Mouse (Mus musculus) testis, adult 2 months (tissue): ENCODE data around the gene Atg4c. TPM values are rescaled to one million over a fixed set of nuclear protein-coding genes. Genes with fewer than 3 reads are reported as not detected.
A peak's percentile ranks its signal among the peaks of the same experiment; 100 is the strongest.

Experiments used
- H3K27ac ChIP-seq: fragments of 200-500 bp; 2 replicates; pipeline ENCODE4 v1.5.1; 2012; ENCODE audit warnings: low read depth, low read length; ENCODE audit not compliant: control insufficient read depth, insufficient read depth
- H3K27me3 ChIP-seq: fragments of 200-500 bp; 2 replicates; pipeline ENCODE4 v1.6.1; 2012; ENCODE audit warnings: mild to moderate bottlenecking, low read length, moderate library complexity; ENCODE audit not compliant: control insufficient read depth, insufficient read depth
- H3K36me3 ChIP-seq: fragments of 200-500 bp; 2 replicates; pipeline ENCODE4 v1.6.1; 2012; ENCODE audit warnings: mild to moderate bottlenecking, low read length; ENCODE audit not compliant: control insufficient read depth, insufficient read depth
- H3K4me1 ChIP-seq: fragments of 200-500 bp; 2 replicates; pipeline ENCODE4 v1.6.1; 2012; ENCODE audit warnings: low read length; ENCODE audit not compliant: control insufficient read depth, insufficient read depth
- H3K4me3 ChIP-seq: fragments of 200-500 bp; 2 replicates; pipeline ENCODE4 v1.5.1; 2012; ENCODE audit warnings: low read depth, mild to moderate bottlenecking, low read length, moderate library complexity, mixed read lengths; ENCODE audit not compliant: control insufficient read depth
- CTCF ChIP-seq: fragments of 200-500 bp; IDR thresholded peaks from 2 replicates; pipeline ENCODE4 v1.5.1; 2012; ENCODE audit warnings: low read depth, mild to moderate bottlenecking, inconsistent platforms, low read length, moderate library complexity; ENCODE audit not compliant: control insufficient read depth, insufficient read depth, insufficient replicate concordance
- POLR2A ChIP-seq: fragments of 200-500 bp; IDR thresholded peaks from 2 replicates; pipeline ENCODE4 v1.6.1; 2012; ENCODE audit warnings: low read depth, mild to moderate bottlenecking, inconsistent platforms, low read length, moderate library complexity; ENCODE audit not compliant: control insufficient read depth
- polyA plus RNA-seq: library from polyadenylated mRNA; depleted of rRNA; stranded (reverse); fragments of >200 nt; gene quantifications from 2 replicates; pipeline ENCODE4 v1.2.3, GENCODE M21; 2012

Atg4c gene
- polyA plus RNA-seq, 1 experiment: 10.9 TPM

GRCm38 (mm10) chr4:99161457-99161971, 32.2 kb upstream of the Atg4c start:
- Histone ChIP-seq H3K4me1 (peaks cover 5% of the 10 kb centered on the region; the same call in 1 of the 2 replicates), H3K27ac (peak overlapping the region; percentile 42; the same call in 1 of the 2 replicates), H3K4me3 (no peak overlapping the region), H3K27me3 (no peaks in the 10 kb centered on the region), H3K36me3 (no peaks in the 10 kb centered on the region)
- TF ChIP-seq CTCF: no peak
- no peak for TF ChIP-seq POLR2A

DNA sequence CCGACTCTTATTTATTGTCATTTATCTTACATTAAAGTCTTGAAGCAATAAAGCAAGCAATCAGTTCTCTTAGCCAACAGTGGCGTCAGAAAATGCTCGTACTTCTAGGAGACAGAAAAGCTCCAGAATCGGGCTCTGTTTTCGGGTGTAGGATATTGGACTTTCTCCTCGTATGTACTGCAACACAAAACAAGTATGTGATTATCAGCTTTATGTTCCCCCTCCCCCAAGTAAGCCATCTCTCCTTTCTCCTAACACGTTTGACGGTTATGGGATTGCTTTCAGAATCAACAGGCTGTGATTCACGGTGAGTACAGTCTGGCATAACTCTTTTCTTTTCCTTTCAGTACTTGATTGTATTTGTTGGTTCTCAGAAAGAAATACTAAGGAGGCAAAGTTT, 30.7 kb upstream of the Atg4c start:
- TF ChIP-seq CTCF (no peak), POLR2A (no peak)
- H3K4me3 ChIP-seq: no peak overlapping the region
- H3K4me1 ChIP-seq: peaks cover 5% of the 10 kb centered on the region; the same call in 1 of the 2 replicates
- H3K36me3 ChIP-seq: no peaks in the 10 kb centered on the region
- no peak overlapping the region for H3K27ac ChIP-seq
- H3K27me3 ChIP-seq: no peaks in the 10 kb centered on the region

DNA sequence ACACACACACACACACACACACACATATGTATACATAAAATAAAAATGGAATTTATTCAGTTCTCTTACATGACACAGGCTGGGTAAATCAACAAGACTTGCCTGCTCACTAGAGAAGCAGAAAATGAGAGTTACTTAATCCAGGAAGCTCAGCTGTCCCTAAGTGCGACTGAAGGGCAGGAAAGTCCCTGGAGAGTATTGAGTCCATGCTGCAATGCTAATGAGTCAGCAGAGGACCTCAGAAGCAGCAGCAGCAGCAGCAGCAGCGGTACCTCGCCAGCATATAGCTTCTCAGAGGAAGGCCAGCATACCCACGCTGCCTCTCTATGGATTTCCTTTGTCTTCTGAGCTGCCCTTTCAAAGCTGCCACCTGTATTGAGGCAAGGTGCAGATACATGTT, 30.2 kb upstream of the Atg4c start:
- H3K36me3 ChIP-seq: no peaks in the 10 kb centered on the region
- H3K27ac ChIP-seq: no peak overlapping the region
- H3K4me3 ChIP-seq: no peak overlapping the region
- no peaks in the 10 kb centered on the region for H3K27me3 ChIP-seq
- peaks cover 5% of the 10 kb centered on the region; the same call in 1 of the 2 replicates for H3K4me1 ChIP-seq
- TF ChIP-seq POLR2A: no peak
- no peak for TF ChIP-seq CTCF

- no peaks in the 10 kb centered on the region for H3K27me3 ChIP-seq
- TF ChIP-seq CTCF: no peak
- no peak for TF ChIP-seq POLR2A
- no peak overlapping the region for H3K27ac ChIP-seq
- H3K36me3 ChIP-seq: no peaks in the 10 kb centered on the region
- H3K4me1 ChIP-seq: no peaks in the 10 kb centered on the region
- no peak overlapping the region for H3K4me3 ChIP-seq
Observed at GRCm38 (mm10) chr4:99168869-99169268, 24.9 kb upstream of the Atg4c start.

DNA sequence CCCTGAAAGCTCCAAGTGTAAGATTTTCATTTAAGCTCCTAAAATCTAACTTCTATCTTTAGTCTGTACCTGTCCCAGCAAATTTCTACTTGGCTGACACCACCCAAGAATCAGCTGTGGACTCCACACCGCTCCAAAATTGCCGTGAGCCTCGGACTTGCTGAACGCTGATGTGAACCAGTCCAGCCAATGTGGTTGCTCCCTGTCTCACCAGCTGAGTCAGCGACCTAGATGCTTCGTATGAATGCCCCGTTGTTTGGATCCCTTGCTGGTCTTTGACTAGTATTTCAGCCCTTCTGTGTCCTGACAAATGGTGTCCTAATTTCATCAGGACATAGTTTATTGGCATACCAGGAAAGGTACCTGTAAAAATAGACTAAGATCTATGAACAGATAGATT, 19.5 kb upstream of the Atg4c start:
- H3K36me3 ChIP-seq: no peaks in the 10 kb centered on the region
- TF ChIP-seq CTCF (no peak), POLR2A (no peak)
- no peak overlapping the region for H3K27ac ChIP-seq
- H3K4me3 ChIP-seq: no peak overlapping the region
- H3K27me3 ChIP-seq: no peaks in the 10 kb centered on the region
- H3K4me1 ChIP-seq: peaks cover 1% of the 10 kb centered on the region; the same call in 1 of the 2 replicates

GRCm38 (mm10) chr4:99176841-99177240, 16.9 kb upstream of the Atg4c start:
- no peak overlapping the region for H3K4me3 ChIP-seq
- no peak overlapping the region for H3K27ac ChIP-seq
- H3K36me3 ChIP-seq: no peaks in the 10 kb centered on the region
- H3K4me1 ChIP-seq: peaks cover 17% of the 10 kb centered on the region
- H3K27me3 ChIP-seq: no peaks in the 10 kb centered on the region
- TF ChIP-seq POLR2A: no peak

- TF ChIP-seq POLR2A: no peak
- no peak for TF ChIP-seq CTCF
- no peaks in the 10 kb centered on the region for H3K36me3 ChIP-seq
- H3K4me1 ChIP-seq: peaks cover 17% of the 10 kb centered on the region
- no peaks in the 10 kb centered on the region for H3K27me3 ChIP-seq
- H3K4me3 ChIP-seq: no peak overlapping the region
- no peak overlapping the region for H3K27ac ChIP-seq
Observed at GRCm38 (mm10) chr4:99177255-99177654, 16.5 kb upstream of the Atg4c start.

DNA sequence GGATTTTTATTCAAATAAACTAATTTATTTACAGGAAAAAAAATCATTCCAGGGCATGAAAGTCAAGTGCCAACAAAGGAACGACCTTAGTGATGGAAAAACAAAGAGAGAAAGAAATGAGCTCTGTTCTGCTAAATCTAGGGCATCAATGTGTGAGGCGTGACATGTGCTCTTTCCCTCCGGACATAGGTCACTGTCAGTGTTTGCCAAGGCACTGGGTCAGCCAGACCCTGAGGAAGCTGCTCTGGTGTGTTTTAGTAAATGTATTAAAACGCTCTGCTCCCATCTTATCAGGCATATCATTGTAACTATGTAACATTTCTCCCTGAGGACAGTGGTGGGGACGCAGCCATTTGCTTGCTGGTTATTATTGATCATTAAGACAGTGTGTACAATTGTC, 14.9 kb upstream of the Atg4c start:
- no peaks in the 10 kb centered on the region for H3K36me3 ChIP-seq
- H3K4me1 ChIP-seq: peaks cover 17% of the 10 kb centered on the region
- H3K27me3 ChIP-seq: no peaks in the 10 kb centered on the region
- no peak overlapping the region for H3K4me3 ChIP-seq
- no peak overlapping the region for H3K27ac ChIP-seq
- TF ChIP-seq POLR2A: no peak
- no peak for TF ChIP-seq CTCF
